Comparison of ENCODE assay signal across 21 mouse cellular contexts in genomic region chr13:43299171-43299570, GRCm38 (mm10). TPM values are rescaled to one million over a fixed set of nuclear protein-coding genes. Genes with fewer than 3 reads are reported as not detected.
DNase-seq lines count a peak whose midpoint lies in the region; ATAC-seq and TF ChIP-seq lines count a peak whose summit lies in the region.
"Had no signal": no experiment of that assay in that cellular context is flagged by ENCODE, and none has a peak within 500 bp of the region (broad histone marks: within the 10 kb centered on the region; RNA-seq: fewer than 3 reads in every experiment).

No protein-coding gene starts in this region.

- no peak for DNase-seq in cerebellum, adult 2 months
- no peak for DNase-seq in cerebellum, postnatal 36 days
- no peak for DNase-seq in hindbrain, embryonic 11.5 days (ENCODE audit: low spot score)
- DNase-seq in midbrain, embryonic 14.5 days: no peak
- no peak for DNase-seq in midbrain, embryonic 10.5 days (ENCODE audit: low spot score)
- DNase-seq: adrenal gland, postnatal 25 days; gastrocnemius, postnatal 36 days; heart, adult 2 months; heart, postnatal 14 days; kidney, adult 18-20 months; lung, adult 18-20 months; lung, postnatal 10 days; retina, postnatal 1 day had no signal

- no peak for TF ChIP-seq CTCF in cerebellum, adult 2 months (IDR thresholded peaks at IDR 0.05; ENCODE audit: borderline replicate concordance, insufficient read depth, low read depth, low read length)

- no peak overlapping the region for H3K9ac ChIP-seq in hindbrain, embryonic 15.5 days
- no peak overlapping the region for H3K9ac ChIP-seq in hindbrain, embryonic 11.5 days (ENCODE audit: low read depth, low read length)
- no peak overlapping the region for H3K9ac ChIP-seq in midbrain, embryonic 14.5 days (replicated peaks; ENCODE audit: low read length)
- H3K9ac ChIP-seq in neural tube, embryonic 15.5 days (replicated peaks): no peak overlapping the region
- H3K9ac ChIP-seq in kidney, embryonic 16.5 days (replicated peaks; ENCODE audit: low read length): no peak overlapping the region
- H3K9ac ChIP-seq: limb, embryonic 13.5 days; liver, embryonic 12.5 days had no signal

- no peaks in the 10 kb centered on the region for H3K27me3 ChIP-seq in cerebellum, adult 2 months (ENCODE audit: control insufficient read depth, insufficient read depth, low read length)
- H3K27me3 ChIP-seq in hindbrain, embryonic 15.5 days: no peaks in the 10 kb centered on the region
- peaks cover 26% of the 10 kb centered on the region for H3K27me3 ChIP-seq in hindbrain, embryonic 11.5 days (ENCODE audit: control insufficient read depth, insufficient read depth, low read length)
- H3K27me3 ChIP-seq in midbrain, embryonic 14.5 days (ENCODE audit: control insufficient read depth, insufficient read depth, low read length): 0 out of 2 replicates have a peak, but pooled peaks cover 7% of the 10 kb centered on the region
- peaks cover 78% of the 10 kb centered on the region for H3K27me3 ChIP-seq in midbrain, embryonic 10.5 days (ENCODE audit: low read depth, poor library complexity, severe bottlenecking)
- no peaks in the 10 kb centered on the region for H3K27me3 ChIP-seq in neural tube, embryonic 15.5 days (replicated peaks)
- H3K27me3 ChIP-seq in kidney, embryonic 16.5 days (ENCODE audit: insufficient read depth, low read length): peaks cover 32% of the 10 kb centered on the region

- H3K4me2 ChIP-seq in hindbrain, embryonic 15.5 days: peak overlapping the region; percentile 70
- no peak overlapping the region for H3K4me2 ChIP-seq in hindbrain, embryonic 11.5 days (replicated peaks; ENCODE audit: low read depth, low read length)
- H3K4me2 ChIP-seq in midbrain, embryonic 14.5 days (ENCODE audit: low read length): peak overlapping the region; percentile 88; the same call in 1 of the 2 replicates
- peak overlapping the region; percentile 79 for H3K4me2 ChIP-seq in neural tube, embryonic 15.5 days
- no peak overlapping the region for H3K4me2 ChIP-seq in kidney, embryonic 16.5 days (replicated peaks; ENCODE audit: low read depth, low read length)
- H3K4me2 ChIP-seq: limb, embryonic 13.5 days; liver, embryonic 12.5 days had no signal

- 47% methylated on average over 5 of the region's 5 CpGs for WGBS in cerebellum, adult 2 months
- 41% methylated on average over 5 of the region's 5 CpGs for WGBS in hindbrain, embryonic 15.5 days
- 43% methylated on average over 5 of the region's 5 CpGs for WGBS in hindbrain, embryonic 11.5 days
- 22% methylated on average over 5 of the region's 5 CpGs for WGBS in midbrain, embryonic 14.5 days
- WGBS in midbrain, embryonic 10.5 days: 34% methylated on average over 5 of the region's 5 CpGs
- WGBS in neural tube, embryonic 15.5 days: 51% methylated on average over 5 of the region's 5 CpGs
- WGBS in kidney, embryonic 16.5 days: 73% methylated on average over 5 of the region's 5 CpGs

- H3K9me3 ChIP-seq in hindbrain, embryonic 15.5 days: no peaks in the 10 kb centered on the region
- no peaks in the 10 kb centered on the region for H3K9me3 ChIP-seq in hindbrain, embryonic 11.5 days (ENCODE audit: control insufficient read depth, low read length)
- H3K9me3 ChIP-seq in midbrain, embryonic 14.5 days (ENCODE audit: control insufficient read depth, low read length): no peaks in the 10 kb centered on the region
- no peaks in the 10 kb centered on the region for H3K9me3 ChIP-seq in midbrain, embryonic 10.5 days (replicated peaks)
- no peaks in the 10 kb centered on the region for H3K9me3 ChIP-seq in neural tube, embryonic 15.5 days (replicated peaks)
- no peaks in the 10 kb centered on the region for H3K9me3 ChIP-seq in kidney, embryonic 16.5 days (ENCODE audit: low read length)
- H3K9me3 ChIP-seq: heart, embryonic 13.5 days; limb, embryonic 13.5 days; liver, embryonic 12.5 days had no signal

- H3K27ac ChIP-seq in cerebellum, adult 2 months (ENCODE audit: insufficient read depth, low read length): peak overlapping the region; percentile 79
- no peak overlapping the region for H3K27ac ChIP-seq in hindbrain, embryonic 15.5 days (replicated peaks)
- no peak overlapping the region for H3K27ac ChIP-seq in hindbrain, embryonic 11.5 days (ENCODE audit: low read depth, low read length)
- no peak overlapping the region for H3K27ac ChIP-seq in midbrain, embryonic 14.5 days (replicated peaks; ENCODE audit: low read depth, low read length)
- H3K27ac ChIP-seq in midbrain, embryonic 10.5 days (replicated peaks): no peak overlapping the region
- H3K27ac ChIP-seq in neural tube, embryonic 15.5 days (replicated peaks): no peak overlapping the region
- no peak overlapping the region for H3K27ac ChIP-seq in kidney, embryonic 16.5 days (ENCODE audit: low read length)
- H3K27ac ChIP-seq: heart, adult 2 months; heart, embryonic 13.5 days; kidney, postnatal 0 days; limb, embryonic 13.5 days; liver, embryonic 12.5 days had no signal

- peak overlapping the region; percentile 30 for H3K4me3 ChIP-seq in cerebellum, adult 2 months (replicated peaks; ENCODE audit: insufficient read depth, low read depth, low read length)
- no peak overlapping the region for H3K4me3 ChIP-seq in hindbrain, embryonic 15.5 days
- H3K4me3 ChIP-seq in hindbrain, embryonic 11.5 days (ENCODE audit: low read depth, low read length): no peak overlapping the region
- no peak overlapping the region for H3K4me3 ChIP-seq in midbrain, embryonic 14.5 days (replicated peaks; ENCODE audit: low read depth, low read length)
- no peak overlapping the region for H3K4me3 ChIP-seq in midbrain, embryonic 10.5 days
- H3K4me3 ChIP-seq in neural tube, embryonic 15.5 days (replicated peaks): no peak overlapping the region
- no peak overlapping the region for H3K4me3 ChIP-seq in kidney, embryonic 16.5 days (ENCODE audit: low read length)
- H3K4me3 ChIP-seq: heart, adult 2 months; heart, embryonic 13.5 days; limb, embryonic 13.5 days; liver, embryonic 12.5 days had no signal

- ATAC-seq in hindbrain, embryonic 15.5 days (ENCODE audit: low FRiP score, low read depth): no peak
- no peak for ATAC-seq in hindbrain, embryonic 11.5 days (ENCODE audit: low FRiP score)
- no peak for ATAC-seq in midbrain, embryonic 14.5 days (ENCODE audit: low FRiP score, low TSS enrichment)
- ATAC-seq in neural tube, embryonic 15.5 days (ENCODE audit: low FRiP score): no peak
- ATAC-seq in kidney, embryonic 16.5 days (ENCODE audit: low FRiP score, low TSS enrichment): no peak
- ATAC-seq: inflammation-experienced regulatory T-cells, adult 6 months; liver, embryonic 12.5 days had no signal

- H3K36me3 ChIP-seq in hindbrain, embryonic 15.5 days: no peaks in the 10 kb centered on the region
- no peaks in the 10 kb centered on the region for H3K36me3 ChIP-seq in hindbrain, embryonic 11.5 days (ENCODE audit: control insufficient read depth, insufficient read depth, low read length)
- no peaks in the 10 kb centered on the region for H3K36me3 ChIP-seq in midbrain, embryonic 14.5 days (ENCODE audit: control insufficient read depth, insufficient read depth, low read length)
- no peaks in the 10 kb centered on the region for H3K36me3 ChIP-seq in midbrain, embryonic 10.5 days
- H3K36me3 ChIP-seq in neural tube, embryonic 15.5 days: no peaks in the 10 kb centered on the region
- no peaks in the 10 kb centered on the region for H3K36me3 ChIP-seq in kidney, embryonic 16.5 days (ENCODE audit: insufficient read depth, low read length)
- H3K36me3 ChIP-seq: heart, embryonic 13.5 days; limb, embryonic 13.5 days; liver, embryonic 12.5 days had no signal

- H3K4me1 ChIP-seq in cerebellum, adult 2 months (ENCODE audit: control insufficient read depth, insufficient read depth, low read length): peaks cover 22% of the 10 kb centered on the region
- peaks cover 31% of the 10 kb centered on the region for H3K4me1 ChIP-seq in hindbrain, embryonic 15.5 days (replicated peaks)
- peaks cover 2% of the 10 kb centered on the region; the same call in 1 of the 2 replicates for H3K4me1 ChIP-seq in hindbrain, embryonic 11.5 days (replicated peaks; ENCODE audit: control insufficient read depth, insufficient read depth, low read length)
- peaks cover 27% of the 10 kb centered on the region for H3K4me1 ChIP-seq in midbrain, embryonic 14.5 days (ENCODE audit: control insufficient read depth, insufficient read depth, low read length)
- peaks cover 42% of the 10 kb centered on the region for H3K4me1 ChIP-seq in midbrain, embryonic 10.5 days
- peaks cover 45% of the 10 kb centered on the region for H3K4me1 ChIP-seq in neural tube, embryonic 15.5 days
- peaks cover 24% of the 10 kb centered on the region for H3K4me1 ChIP-seq in kidney, embryonic 16.5 days (ENCODE audit: insufficient read depth, low read length)

- TF ChIP-seq POLR2A in cerebellum, adult 2 months (IDR thresholded peaks at IDR 0.05; ENCODE audit: borderline replicate concordance, insufficient read depth, low read length): no peak

RNA-seq across cellular contexts. Expression of gene Gfod1, which starts 4.8 kb away (rescaled TPM):
- 47.5 and 53.1 TPM in 2 replicates for polyA plus RNA-seq in cerebellum, adult 2 months (2012; rRNA removed)
- 2.4 and 3.0 TPM in 2 replicates for polyA plus RNA-seq in hindbrain, embryonic 15.5 days (2015; fragmentation: Nextera tagmentation; extraction: Ambion mirVana)
- 0.71 and 0.77 TPM in 2 replicates for polyA plus RNA-seq in hindbrain, embryonic 11.5 days (2014; fragmentation: Nextera tagmentation; extraction: Ambion mirVana)
- 3.7 and 4.7 TPM in 2 replicates for polyA plus RNA-seq in midbrain, embryonic 14.5 days (2014; fragmentation: Nextera tagmentation; extraction: Ambion mirVana)
- polyA plus RNA-seq in midbrain, embryonic 10.5 days (2016; fragmentation: Nextera tagmentation; extraction: Ambion mirVana): 0.10 and 0.37 TPM in 2 replicates
- polyA plus RNA-seq in neural tube, embryonic 15.5 days (2015; fragmentation: Nextera tagmentation; extraction: Ambion mirVana): 1.9 and 2.7 TPM in 2 replicates
- 0.24 and 0.36 TPM in 2 replicates for polyA plus RNA-seq in kidney, embryonic 16.5 days (2015; fragmentation: Nextera tagmentation; extraction: Ambion mirVana)

Comparison
In these comparisons a context has a peak if more than half of its experiments do, and no peak if none do; other contexts are left out.
1. H3K4me2 ChIP-seq: peak in hindbrain, embryonic 15.5 days (single experiment), midbrain, embryonic 14.5 days (single experiment) and neural tube, embryonic 15.5 days (single experiment); none in hindbrain, embryonic 11.5 days (single experiment) and kidney, embryonic 16.5 days (single experiment).